Mouse (Mus musculus) CH12.LX (cell line): ENCODE measurements around the gene Slc30a6.

Source experiments
- BHLHE40 ChIP-seq: IDR thresholded peaks from 2 replicates; pipeline ENCODE4 v1.6.1; 2011; ENCODE audit warnings: mild to moderate bottlenecking, low read depth, low read length, improper control_type of control experiment
- EP300 ChIP-seq: IDR thresholded peaks from 2 replicates; pipeline ENCODE4 v1.6.1; 2011; ENCODE audit warnings: low read length, improper control_type of control experiment
- IRF4 ChIP-seq: IDR thresholded peaks from 2 replicates; pipeline ENCODE4 v1.6.1; 2014; ENCODE audit warnings: low read depth, mild to moderate bottlenecking, inconsistent platforms, low read length, improper control_type of control experiment
- USF2 ChIP-seq: conservative IDR thresholded peaks from 2 replicates; pipeline ENCODE4 v1.6.1; 2011; ENCODE audit warnings: low read depth, low read length, improper control_type of control experiment

DNA sequence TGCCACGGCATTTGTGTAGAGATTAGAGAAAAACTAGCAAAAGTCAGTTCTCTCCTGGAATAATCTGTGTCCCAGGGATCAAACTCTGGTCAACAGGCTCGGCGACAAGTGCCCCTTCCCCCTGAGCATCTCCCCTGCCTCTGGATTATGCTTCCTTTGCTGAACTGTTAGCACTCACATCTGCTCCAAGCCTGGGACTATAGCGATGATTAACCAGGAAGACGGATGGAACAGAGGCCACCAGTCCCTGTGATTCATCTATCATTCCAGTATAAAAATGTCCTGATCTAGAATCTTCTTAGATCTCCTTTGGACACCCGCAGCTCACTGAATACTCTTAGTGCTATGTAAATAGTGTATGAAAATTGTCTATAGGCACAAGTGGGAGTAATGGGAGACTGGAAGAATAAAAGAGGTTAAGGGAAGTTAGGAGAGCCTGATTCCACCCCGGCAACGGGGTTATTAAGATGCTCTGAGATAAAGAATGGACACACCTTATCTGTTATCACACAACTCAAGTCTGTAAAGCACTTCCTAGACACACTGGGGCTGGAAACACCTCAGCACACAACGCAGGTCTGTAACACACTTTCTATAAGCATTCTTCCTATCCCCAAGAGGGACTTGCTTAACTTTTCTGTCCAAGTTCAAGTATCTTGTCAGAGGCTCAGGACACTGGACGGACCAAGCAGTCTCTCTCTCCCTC lies 62.7 kb downstream of the Slc30a6 start:
- TF ChIP-seq IRF4 (no peak), BHLHE40 (no peak), EP300 (no peak), USF2 (no peak)
